Mouse (Mus musculus) cortical plate, adult 2 months (tissue): ENCODE results near the gene Ano6.

Experiments
- CTCF ChIP-seq: fragments of 200-500 bp; IDR thresholded peaks from 2 replicates; pipeline ENCODE4 v1.5.1; 2011; ENCODE audit warnings: mild to moderate bottlenecking, control low read depth, low read length; ENCODE audit not compliant: insufficient read depth; ENCODE audit errors: extremely low read depth
- POLR2A ChIP-seq: fragments of 200-500 bp; IDR thresholded peaks from 2 replicates; pipeline ENCODE4 v1.6.1; 2011; ENCODE audit warnings: mild to moderate bottlenecking, low read length, control low read depth; ENCODE audit not compliant: insufficient read depth; ENCODE audit errors: extremely low read depth

DNA sequence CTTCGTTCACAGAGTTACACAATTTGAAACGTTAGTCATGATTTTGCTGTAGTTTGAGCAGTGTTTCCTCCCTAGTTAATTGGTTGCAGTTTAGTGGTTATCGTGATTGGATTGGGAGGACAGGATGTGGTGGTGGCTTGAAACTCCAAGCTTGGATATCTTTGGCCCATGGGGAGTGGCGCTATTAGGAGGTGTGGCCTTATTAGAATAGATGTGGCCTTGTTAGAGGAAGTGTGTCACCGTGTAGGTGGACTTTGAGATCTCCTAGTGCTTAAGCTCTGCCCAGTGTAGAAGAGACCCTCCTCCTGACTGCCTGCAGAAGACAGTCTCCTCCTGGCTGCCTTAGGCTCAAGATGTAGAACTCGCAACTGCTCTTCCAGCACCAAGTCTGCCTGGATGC, 47.7 kb upstream of the Ano6 start:
- no peak for TF ChIP-seq POLR2A
- TF ChIP-seq CTCF = no peak
